Mouse (Mus musculus) embryo, embryonic 10 days (tissue): ENCODE results near the gene Vmn1r100.
"Not testable (repeated sequence)": the region's sequence is repeated elsewhere in the genome, so short reads cannot be mapped to it uniquely, and the experiment has no call there.

ENCODE experiments used
- DNase-seq: peaks from one replicate; pipeline ENCODE4 v3.0.0-alpha.2; 2015; ENCODE audit warnings: low spot score

Vmn1r100 gene

GRCm38 (mm10) chr7:20417642-20418041, at the start of gene Vmn1r100:
Gene Vmn1r100 (plus strand): TSS chr7:20417942.
- DNase-seq = not testable (repeated sequence)

GRCm38 (mm10) chr7:20375310-20375709, 42.4 kb upstream of the Vmn1r100 start, which contains the start of gene Gm5728:
Gene Gm5728 (minus strand): TSS chr7:20375410.
- not testable (repeated sequence) for DNase-seq

- not testable (repeated sequence) for DNase-seq
Measured at GRCm38 (mm10) chr7:20442493-20442892, 24.8 kb downstream of the Vmn1r100 start, which contains the start of gene Vmn1r101. Gene Vmn1r101 (minus strand): TSS chr7:20442593.
